Mouse (Mus musculus) embryonic facial prominence, embryonic 14.5 days (tissue): ENCODE data around the gene Nbea. TPM values are rescaled to one million over a fixed set of nuclear protein-coding genes. Genes with fewer than 3 reads are reported as not detected.

Source experiments
- ATAC-seq: fragments of 200-750 bp; cut with Nextera tagmentation; 2 replicates; pipeline ENCODE4 v1.8.0; 2017; ENCODE audit warnings: low read depth, moderate number of reproducible peaks, moderate TSS enrichment
- DNase-seq: peaks from one replicate; pipeline ENCODE4 v3.0.0-alpha.2; 2015; ENCODE audit warnings: low spot score
- H3K27ac ChIP-seq: fragments of 300-500 bp; sonication (generic); replicated peaks from 2 replicates; pipeline ENCODE4 v1.5.1; 2014; ENCODE audit warnings: low read depth, mild to moderate bottlenecking, low read length, moderate library complexity
- H3K27me3 ChIP-seq: fragments of 300-500 bp; sonication (generic); replicated peaks from 2 replicates; pipeline ENCODE4 v1.6.1; 2014; ENCODE audit warnings: low read length; ENCODE audit not compliant: control insufficient read depth, insufficient read depth
- H3K36me3 ChIP-seq: fragments of 300-500 bp; sonication (generic); 2 replicates; pipeline ENCODE4 v1.6.1; 2014; ENCODE audit warnings: low read length, mixed read lengths; ENCODE audit not compliant: control insufficient read depth, insufficient read depth
- H3K4me1 ChIP-seq: fragments of 300-500 bp; sonication (generic); 2 replicates; pipeline ENCODE4 v1.6.1; 2014; ENCODE audit warnings: antibody characterized with exemption, low read length; ENCODE audit not compliant: control insufficient read depth, insufficient read depth
- H3K4me2 ChIP-seq: fragments of 300-500 bp; sonication (generic); 2 replicates; pipeline ENCODE4 v1.6.1; 2014; ENCODE audit warnings: low read depth, mild to moderate bottlenecking, low read length, moderate library complexity, mixed read lengths
- H3K4me3 ChIP-seq: fragments of 300-500 bp; sonication (generic); 2 replicates; pipeline ENCODE4 v1.5.1; 2014; ENCODE audit warnings: low read depth, mild to moderate bottlenecking, low read length
- H3K9ac ChIP-seq: fragments of 300-500 bp; sonication (generic); 2 replicates; pipeline ENCODE4 v1.6.1; 2014; ENCODE audit warnings: low read depth, mild to moderate bottlenecking, low read length, moderate library complexity, mixed read lengths
- H3K9me3 ChIP-seq: fragments of 300-500 bp; sonication (generic); 2 replicates; pipeline ENCODE4 v1.6.1; 2016; ENCODE audit warnings: low read length; ENCODE audit not compliant: control insufficient read depth
- WGBS: fragments of 180-500 bp; shearing (Covaris S2); extraction: QIAGEN DNeasy Blood & Tissue Kit; methylation state at CpG from one replicate; pipeline ENCODE4 v1.1.7; 2014; 5-methylcytosine and 5-hydroxymethylcytosine counted together
- polyA plus RNA-seq: library from polyadenylated mRNA; unstranded; fragments of >200 nt; fragmentation: Nextera tagmentation; extraction: Ambion mirVana; gene quantifications from 2 replicates; pipeline ENCODE4 v1.2.1, GENCODE M21; 2014

The Nbea gene
- polyA plus RNA-seq, 1 experiment from 2014 or later, result 17.9 TPM

- WGBS, result 17% methylated on average over 4 of the region's 4 CpGs
- peak; percentile 73 for DNase-seq
Measured at GRCm38 (mm10) chr3:55684892-55685291, 498.6 kb downstream of the Nbea start.

GRCm38 (mm10) chr3:55677691-55678090, 505.8 kb downstream of the Nbea start:
- ATAC-seq, result no peak
- no peak overlapping the region for H3K9ac ChIP-seq
- WGBS, result 60% methylated on average over 2 of the region's 2 CpGs
- no peak overlapping the region for H3K27ac ChIP-seq
- no peak overlapping the region for H3K4me2 ChIP-seq
- no peaks in the 10 kb centered on the region for H3K27me3 ChIP-seq
- DNase-seq, result no peak
- H3K9me3 ChIP-seq, result no peaks in the 10 kb centered on the region
- H3K36me3 ChIP-seq, result no peaks in the 10 kb centered on the region
- H3K4me1 ChIP-seq, result no peaks in the 10 kb centered on the region
- no peak overlapping the region for H3K4me3 ChIP-seq

More at GRCm38 (mm10) chr3:55684892-55685291, 498.6 kb downstream of the Nbea start:
- no peaks in the 10 kb centered on the region for H3K27me3 ChIP-seq
- no peak overlapping the region for H3K9ac ChIP-seq
- H3K27ac ChIP-seq, result peak overlapping the region; percentile 54; the same call in 1 of the 2 replicates
- H3K4me2 ChIP-seq, result no peak overlapping the region
- ATAC-seq, result no peak
- peaks cover 14% of the 10 kb centered on the region for H3K4me1 ChIP-seq
- H3K9me3 ChIP-seq, result no peaks in the 10 kb centered on the region
- 0 out of 2 replicates have a peak, but pooled peaks cover 3% of the 10 kb centered on the region for H3K36me3 ChIP-seq
- H3K4me3 ChIP-seq, result no peak overlapping the region

- Histone ChIP-seq H3K9me3 (no peaks in the 10 kb centered on the region), H3K27ac (no peak overlapping the region), H3K4me2 (no peak overlapping the region), H3K4me1 (no peaks in the 10 kb centered on the region; the same call in 1 of the 2 replicates), H3K9ac (no peak overlapping the region), H3K4me3 (no peak overlapping the region), H3K27me3 (no peaks in the 10 kb centered on the region), H3K36me3 (no peaks in the 10 kb centered on the region)
- WGBS, result 73% methylated on average over 7 of the region's 7 CpGs
- DNase-seq (no peak), ATAC-seq (no peak; the same call in 1 of the 2 replicates)
Measured at GRCm38 (mm10) chr3:55674185-55674584, 509.3 kb downstream of the Nbea start.

- Histone ChIP-seq H3K4me1 (no peaks in the 10 kb centered on the region; the same call in 1 of the 2 replicates), H3K27ac (no peak overlapping the region), H3K9ac (no peak overlapping the region), H3K9me3 (no peaks in the 10 kb centered on the region), H3K4me2 (no peak overlapping the region), H3K27me3 (no peaks in the 10 kb centered on the region), H3K4me3 (no peak overlapping the region), H3K36me3 (peaks cover 6% of the 10 kb centered on the region; the same call in 1 of the 2 replicates)
- 62% methylated on average over 6 of the region's 6 CpGs for WGBS
- no peak for ATAC-seq
- no peak for DNase-seq
Measured at GRCm38 (mm10) chr3:55667048-55667447, 516.5 kb downstream of the Nbea start.

- Histone ChIP-seq H3K27ac (no peak overlapping the region), H3K9ac (no peak overlapping the region), H3K9me3 (no peaks in the 10 kb centered on the region), H3K27me3 (no peaks in the 10 kb centered on the region), H3K4me3 (no peak overlapping the region), H3K4me1 (no peaks in the 10 kb centered on the region), H3K36me3 (peaks cover 6% of the 10 kb centered on the region; the same call in 1 of the 2 replicates), H3K4me2 (no peak overlapping the region)
- ATAC-seq (no peak), DNase-seq (no peak)
- WGBS, result 38% methylated on average over 5 of the region's 5 CpGs
Measured at GRCm38 (mm10) chr3:55665928-55666327, 517.6 kb downstream of the Nbea start.

GRCm38 (mm10) chr3:55664713-55665112, 518.8 kb downstream of the Nbea start:
- Histone ChIP-seq H3K27me3 (no peaks in the 10 kb centered on the region), H3K4me2 (no peak overlapping the region), H3K27ac (no peak overlapping the region), H3K36me3 (peaks cover 6% of the 10 kb centered on the region; the same call in 1 of the 2 replicates), H3K4me1 (no peaks in the 10 kb centered on the region), H3K9ac (no peak overlapping the region), H3K9me3 (no peaks in the 10 kb centered on the region), H3K4me3 (no peak overlapping the region)
- ATAC-seq, result no peak
- 82% methylated on average over 3 of the region's 3 CpGs for WGBS
- no peak for DNase-seq

GRCm38 (mm10) chr3:55661678-55662445, 521.6 kb downstream of the Nbea start:
- no peak overlapping the region for H3K9ac ChIP-seq
- ATAC-seq (peak; percentile 66), DNase-seq (peak; percentile 63)
- H3K4me3 ChIP-seq, result no peak overlapping the region
- no peak overlapping the region for H3K4me2 ChIP-seq
- peaks cover 6% of the 10 kb centered on the region; the same call in 1 of the 2 replicates for H3K36me3 ChIP-seq
- H3K27ac ChIP-seq, result no peak overlapping the region
- H3K9me3 ChIP-seq, result no peaks in the 10 kb centered on the region
- no peaks in the 10 kb centered on the region for H3K4me1 ChIP-seq
- WGBS, result 55% methylated on average over 8 of the region's 9 CpGs
- H3K27me3 ChIP-seq, result no peaks in the 10 kb centered on the region

- Histone ChIP-seq H3K9ac (no peak overlapping the region), H3K36me3 (peaks cover 6% of the 10 kb centered on the region; the same call in 1 of the 2 replicates), H3K27me3 (no peaks in the 10 kb centered on the region), H3K4me2 (no peak overlapping the region), H3K4me1 (no peaks in the 10 kb centered on the region), H3K9me3 (no peaks in the 10 kb centered on the region), H3K27ac (no peak overlapping the region), H3K4me3 (no peak overlapping the region)
- 80% methylated on average over 10 of the region's 10 CpGs for WGBS
- no peak for DNase-seq
- ATAC-seq, result no peak
Measured at GRCm38 (mm10) chr3:55660261-55660838, 523.2 kb downstream of the Nbea start.
